8 mouse cellular contexts compared by ENCODE assay signal in genomic region chr9:120739953-120740524, GRCm38 (mm10).
DNase-seq lines count a peak whose midpoint lies in the region; ATAC-seq and TF ChIP-seq lines count a peak whose summit lies in the region.

No protein-coding gene starts in this region.

- H3K4me3 ChIP-seq in kidney, postnatal 0 days (replicated peaks; ENCODE audit: low read depth, low read length) = no peak overlapping the region
- H3K4me3 ChIP-seq in embryonic facial prominence, embryonic 14.5 days (ENCODE audit: low read depth, low read length) = no peak overlapping the region
- no peak overlapping the region for H3K4me3 ChIP-seq in hindbrain, postnatal 0 days (ENCODE audit: low read length)
- no peak overlapping the region for H3K4me3 ChIP-seq in myocyte

- H3ac ChIP-seq in myocyte (ENCODE audit: control insufficient read depth, insufficient read length) = no peak overlapping the region

- no peak overlapping the region for H3K4me2 ChIP-seq in kidney, postnatal 0 days (ENCODE audit: low read length)
- H3K4me2 ChIP-seq in embryonic facial prominence, embryonic 14.5 days (ENCODE audit: low read depth, low read length) = peak overlapping the region; percentile 13; the same call in 1 of the 2 replicates
- no peak overlapping the region for H3K4me2 ChIP-seq in hindbrain, postnatal 0 days (ENCODE audit: low read depth, low read length)
- peak overlapping the region; percentile 46 for H3K4me2 ChIP-seq in myocyte (ENCODE audit: low read depth)

- ATAC-seq in kidney, postnatal 0 days (replicated peaks; ENCODE audit: low FRiP score, low read depth) = no peak
- no peak for ATAC-seq in embryonic facial prominence, embryonic 14.5 days (ENCODE audit: low read depth)
- ATAC-seq in hindbrain, postnatal 0 days = no peak
- no peak for ATAC-seq in inflammation-experienced regulatory T-cells, adult 6 months

- H3K9ac ChIP-seq in kidney, postnatal 0 days (ENCODE audit: low read depth, low read length) = 0 out of 2 replicates have a peak overlapping the region, but pooled peaks have one; percentile 27
- H3K9ac ChIP-seq in embryonic facial prominence, embryonic 14.5 days (ENCODE audit: low read depth, low read length) = 0 out of 2 replicates have a peak overlapping the region, but pooled peaks have one; percentile 3
- no peak overlapping the region for H3K9ac ChIP-seq in hindbrain, postnatal 0 days (replicated peaks; ENCODE audit: low read length)

- no peaks in the 10 kb centered on the region for H3K36me3 ChIP-seq in kidney, postnatal 0 days (ENCODE audit: insufficient read depth, low read length)
- H3K36me3 ChIP-seq in embryonic facial prominence, embryonic 14.5 days (ENCODE audit: control insufficient read depth, insufficient read depth, low read length) = no peaks in the 10 kb centered on the region
- H3K36me3 ChIP-seq in hindbrain, postnatal 0 days (ENCODE audit: insufficient read depth, low read length) = no peaks in the 10 kb centered on the region
- H3K36me3 ChIP-seq in myocyte (ENCODE audit: control insufficient read depth, insufficient read depth) = no peaks in the 10 kb centered on the region

- no peaks in the 10 kb centered on the region for H3K79me2 ChIP-seq in myocyte (ENCODE audit: control insufficient read depth, insufficient read depth)

- H3K4me1 ChIP-seq in kidney, postnatal 0 days (replicated peaks; ENCODE audit: insufficient read depth, low read length) = peaks cover 21% of the 10 kb centered on the region; the same call in 1 of the 2 replicates
- H3K4me1 ChIP-seq in embryonic facial prominence, embryonic 14.5 days (ENCODE audit: control insufficient read depth, insufficient read depth, low read length) = peaks cover 33% of the 10 kb centered on the region
- peaks cover 13% of the 10 kb centered on the region; the same call in 1 of the 2 replicates for H3K4me1 ChIP-seq in hindbrain, postnatal 0 days (ENCODE audit: insufficient read depth, low read length)

- H3K27ac ChIP-seq in kidney, postnatal 0 days = peak overlapping the region; percentile 78
- peak overlapping the region; percentile 90 for H3K27ac ChIP-seq in embryonic facial prominence, embryonic 14.5 days (replicated peaks; ENCODE audit: low read depth, low read length)
- H3K27ac ChIP-seq in hindbrain, postnatal 0 days = peak overlapping the region; percentile 82

- TF ChIP-seq CTCF in kidney, postnatal 0 days (IDR thresholded peaks at IDR 0.05; ENCODE audit: low read depth) = no peak
- no peak for TF ChIP-seq CTCF in hindbrain, postnatal 0 days (IDR thresholded peaks at IDR 0.05; ENCODE audit: low read depth)

- H3K27me3 ChIP-seq in kidney, postnatal 0 days (ENCODE audit: insufficient read depth, low read length) = no peaks in the 10 kb centered on the region
- H3K27me3 ChIP-seq in embryonic facial prominence, embryonic 14.5 days (replicated peaks; ENCODE audit: control insufficient read depth, insufficient read depth, low read length) = no peaks in the 10 kb centered on the region
- H3K27me3 ChIP-seq in hindbrain, postnatal 0 days (ENCODE audit: insufficient read depth, low read length) = no peaks in the 10 kb centered on the region
- no peaks in the 10 kb centered on the region for H3K27me3 ChIP-seq in myocyte (ENCODE audit: control insufficient read depth, insufficient read depth, insufficient read length)

- no peaks in the 10 kb centered on the region for H3K9me3 ChIP-seq in kidney, postnatal 0 days (replicated peaks; ENCODE audit: low read length)
- H3K9me3 ChIP-seq in embryonic facial prominence, embryonic 14.5 days (ENCODE audit: control insufficient read depth, low read length) = no peaks in the 10 kb centered on the region
- H3K9me3 ChIP-seq in hindbrain, postnatal 0 days (ENCODE audit: low read length) = no peaks in the 10 kb centered on the region

- no peak for TF ChIP-seq POLR2A in myocyte (IDR thresholded peaks at IDR 0.05; ENCODE audit: insufficient read length, low read depth)

- 49% methylated on average over 6 of the region's 6 CpGs for WGBS in kidney, postnatal 0 days
- 32% methylated on average over 6 of the region's 6 CpGs for WGBS in embryonic facial prominence, embryonic 14.5 days
- WGBS in hindbrain, postnatal 0 days = 49% methylated on average over 6 of the region's 6 CpGs

- no peak for DNase-seq in kidney, postnatal 0 days (ENCODE audit: low spot score)
- no peak for DNase-seq in kidney, adult 18-20 months
- DNase-seq in embryonic facial prominence, embryonic 14.5 days (ENCODE audit: low spot score) = no peak
- DNase-seq in hindbrain, postnatal 0 days (ENCODE audit: low spot score) = no peak
- DNase-seq in cerebellum, postnatal 14 days = no peak
- DNase-seq in adipocyte (ENCODE audit: low spot score) = no peak

TF ChIP-seq in myocyte, 11 proteins besides CTCF, POLR2A, EP300 and RAD21:
- TF ChIP-seq MAX (IDR thresholded peaks at IDR 0.05; ENCODE audit: low read depth) (no peak), E2F4 (IDR thresholded peaks at IDR 0.05; ENCODE audit: insufficient read depth) (no peak), TCF12 (IDR thresholded peaks at IDR 0.05; ENCODE audit: insufficient read depth, poor library complexity, severe bottlenecking) (no peak), POLR2AphosphoS2 (IDR thresholded peaks at IDR 0.05; ENCODE audit: insufficient read length, low read depth) (no peak), CEBPB (IDR thresholded peaks at IDR 0.05; ENCODE audit: insufficient read depth, poor library complexity, severe bottlenecking) (no peak), SRF (IDR thresholded peaks at IDR 0.05; ENCODE audit: control insufficient read depth, insufficient read length, low read depth) (no peak)

Comparison
In these comparisons a context has a peak if more than half of its experiments do, and no peak if none do; other contexts are left out.
1. H3K4me2 ChIP-seq: peak in embryonic facial prominence, embryonic 14.5 days (single experiment) and myocyte (single experiment); none in kidney, postnatal 0 days (single experiment) and hindbrain, postnatal 0 days (single experiment).
2. Peak in every context shown above with its lines, with median percentiles within 50 percentile points of each other: H3K27ac ChIP-seq.